Mouse (Mus musculus) intestine, embryonic 16.5 days (tissue): ENCODE results near the gene Ptprt. TPM values are rescaled to one million over a fixed set of nuclear protein-coding genes. Genes with fewer than 3 reads are reported as not detected.

Experiments used
- ATAC-seq: fragments of 200-750 bp; cut with Nextera tagmentation; 2 replicates; pipeline ENCODE4 v1.8.0; 2017; ENCODE audit warnings: moderate TSS enrichment, moderate library complexity
- H3K27ac ChIP-seq: fragments of 300-500 bp; sonication (generic); 2 replicates; pipeline ENCODE4 v1.5.1; 2014; ENCODE audit warnings: mild to moderate bottlenecking, low read length
- H3K27me3 ChIP-seq: fragments of 300-500 bp; sonication (generic); replicated peaks from 2 replicates; pipeline ENCODE4 v1.6.1; 2014; ENCODE audit warnings: low read length, control low read depth, mixed read lengths; ENCODE audit not compliant: control insufficient read depth, insufficient read depth
- H3K36me3 ChIP-seq: fragments of 300-500 bp; sonication (generic); 2 replicates; pipeline ENCODE4 v1.6.1; 2014; ENCODE audit warnings: low read length, control low read depth; ENCODE audit not compliant: control insufficient read depth, insufficient read depth
- H3K4me1 ChIP-seq: fragments of 300-500 bp; sonication (generic); 2 replicates; pipeline ENCODE4 v1.6.1; 2014; ENCODE audit warnings: low read length, control low read depth, mixed read lengths; ENCODE audit not compliant: control insufficient read depth, insufficient read depth
- H3K4me2 ChIP-seq: fragments of 300-500 bp; sonication (generic); 2 replicates; pipeline ENCODE4 v1.6.1; 2014; ENCODE audit warnings: low read depth, low read length, control low read depth
- H3K4me3 ChIP-seq: fragments of 300-500 bp; sonication (generic); 2 replicates; pipeline ENCODE4 v1.5.1; 2014; ENCODE audit warnings: mild to moderate bottlenecking, low read length
- H3K9ac ChIP-seq: fragments of 300-500 bp; sonication (generic); 2 replicates; pipeline ENCODE4 v1.6.1; 2014; ENCODE audit warnings: low read depth, low read length
- H3K9me3 ChIP-seq: fragments of 300-500 bp; sonication (generic); 2 replicates; pipeline ENCODE4 v1.6.1; 2016; ENCODE audit warnings: low read length, control low read depth; ENCODE audit not compliant: control insufficient read depth
- WGBS: fragments of 180-500 bp; shearing (Covaris S2); extraction: QIAGEN DNeasy Blood & Tissue Kit; methylation state at CpG from one replicate; pipeline ENCODE4 v1.1.7; 2014; 5-methylcytosine and 5-hydroxymethylcytosine counted together
- polyA plus RNA-seq: library from polyadenylated mRNA; unstranded; fragments of >200 nt; fragmentation: Nextera tagmentation; extraction: Ambion mirVana; gene quantifications from 2 replicates; pipeline ENCODE4 v1.2.1, GENCODE M21; 2015

The Ptprt gene
- polyA plus RNA-seq, 1 experiment from 2014 or later, result 0.84 TPM

GRCm38 (mm10) chr2:162050198-162050597 lies 610.7 kb downstream of the Ptprt start:
- Histone ChIP-seq H3K36me3 (no peaks in the 10 kb centered on the region), H3K4me2 (no peak overlapping the region), H3K27me3 (no peaks in the 10 kb centered on the region), H3K9ac (no peak overlapping the region), H3K27ac (no peak overlapping the region), H3K9me3 (no peaks in the 10 kb centered on the region), H3K4me1 (no peaks in the 10 kb centered on the region), H3K4me3 (no peak overlapping the region)
- no peak for ATAC-seq
- 86% methylated on average over 4 of the region's 4 CpGs for WGBS

GRCm38 (mm10) chr2:162035615-162036014 lies 625.3 kb downstream of the Ptprt start:
- Histone ChIP-seq H3K4me1 (no peaks in the 10 kb centered on the region), H3K4me3 (no peak overlapping the region), H3K9me3 (no peaks in the 10 kb centered on the region), H3K27me3 (no peaks in the 10 kb centered on the region), H3K4me2 (no peak overlapping the region), H3K27ac (no peak overlapping the region), H3K9ac (no peak overlapping the region), H3K36me3 (no peaks in the 10 kb centered on the region)
- WGBS, result 43% methylated on average over 4 of the region's 4 CpGs
- ATAC-seq, result no peak

- no peak overlapping the region for H3K27ac ChIP-seq
- H3K4me2 ChIP-seq, result no peak overlapping the region
- ATAC-seq, result no peak
- no peaks in the 10 kb centered on the region for H3K4me1 ChIP-seq
- H3K4me3 ChIP-seq, result no peak overlapping the region
- H3K36me3 ChIP-seq, result no peaks in the 10 kb centered on the region
- no peak overlapping the region for H3K9ac ChIP-seq
- no peaks in the 10 kb centered on the region for H3K27me3 ChIP-seq
- 70% methylated on average over 4 of the region's 4 CpGs for WGBS
- H3K9me3 ChIP-seq, result no peaks in the 10 kb centered on the region
Measured at GRCm38 (mm10) chr2:162031636-162032035, 629.3 kb downstream of the Ptprt start.

GRCm38 (mm10) chr2:162001016-162001415 lies 659.9 kb downstream of the Ptprt start:
- 45% methylated on average over 7 of the region's 7 CpGs for WGBS
- Histone ChIP-seq H3K4me2 (no peak overlapping the region), H3K9me3 (no peaks in the 10 kb centered on the region), H3K9ac (no peak overlapping the region), H3K4me1 (no peaks in the 10 kb centered on the region), H3K4me3 (no peak overlapping the region), H3K27me3 (no peaks in the 10 kb centered on the region), H3K36me3 (no peaks in the 10 kb centered on the region), H3K27ac (no peak overlapping the region)
- no peak for ATAC-seq

- Histone ChIP-seq H3K4me3 (no peak overlapping the region), H3K27ac (no peak overlapping the region), H3K36me3 (no peaks in the 10 kb centered on the region), H3K9me3 (no peaks in the 10 kb centered on the region), H3K4me2 (no peak overlapping the region), H3K9ac (no peak overlapping the region), H3K4me1 (no peaks in the 10 kb centered on the region), H3K27me3 (no peaks in the 10 kb centered on the region)
- 78% methylated on average over 3 of the region's 3 CpGs for WGBS
- ATAC-seq, result no peak
Measured at GRCm38 (mm10) chr2:161982311-161982710, 678.6 kb downstream of the Ptprt start.

GRCm38 (mm10) chr2:161961179-161962163 lies 699.5 kb downstream of the Ptprt start:
- H3K9me3 ChIP-seq, result no peaks in the 10 kb centered on the region
- no peak overlapping the region for H3K4me3 ChIP-seq
- ATAC-seq, result no peak
- no peak overlapping the region for H3K27ac ChIP-seq
- H3K36me3 ChIP-seq, result no peaks in the 10 kb centered on the region
- no peak overlapping the region for H3K9ac ChIP-seq
- H3K4me1 ChIP-seq, result no peaks in the 10 kb centered on the region
- whole genome bisulfite sequencing, result 78% methylated on average over 7 of the region's 7 CpGs
- no peak overlapping the region for H3K4me2 ChIP-seq
- H3K27me3 ChIP-seq, result no peaks in the 10 kb centered on the region

GRCm38 (mm10) chr2:161945424-161945823 lies 715.5 kb downstream of the Ptprt start:
- Histone ChIP-seq H3K4me1 (no peaks in the 10 kb centered on the region), H3K27ac (no peak overlapping the region), H3K4me2 (no peak overlapping the region), H3K27me3 (no peaks in the 10 kb centered on the region), H3K36me3 (no peaks in the 10 kb centered on the region), H3K4me3 (no peak overlapping the region), H3K9ac (no peak overlapping the region), H3K9me3 (no peaks in the 10 kb centered on the region)
- 93% methylated on average over 6 of the region's 6 CpGs for WGBS
- ATAC-seq, result no peak

GRCm38 (mm10) chr2:161944689-161945088 lies 716.3 kb downstream of the Ptprt start:
- Histone ChIP-seq H3K4me1 (no peaks in the 10 kb centered on the region), H3K27me3 (no peaks in the 10 kb centered on the region), H3K4me3 (no peak overlapping the region), H3K9ac (no peak overlapping the region), H3K27ac (no peak overlapping the region), H3K9me3 (no peaks in the 10 kb centered on the region), H3K4me2 (no peak overlapping the region), H3K36me3 (no peaks in the 10 kb centered on the region)
- WGBS, result 67% methylated on average over 4 of the region's 4 CpGs
- ATAC-seq, result no peak

GRCm38 (mm10) chr2:161941991-161942390 lies 719.0 kb downstream of the Ptprt start:
- Histone ChIP-seq H3K27ac (no peak overlapping the region), H3K4me1 (no peaks in the 10 kb centered on the region), H3K9ac (no peak overlapping the region), H3K4me3 (no peak overlapping the region), H3K36me3 (no peaks in the 10 kb centered on the region), H3K4me2 (no peak overlapping the region), H3K27me3 (no peaks in the 10 kb centered on the region), H3K9me3 (no peaks in the 10 kb centered on the region)
- ATAC-seq, result no peak
- WGBS, result 74% methylated on average over 2 of the region's 2 CpGs
